Comparison of ENCODE assay signal across 8 mouse cellular contexts in genomic region chr7:128705735-128706134, GRCm38 (mm10). TPM values are rescaled to one million over a fixed set of nuclear protein-coding genes. Genes with fewer than 3 reads are reported as not detected.
DNase-seq lines count a peak whose midpoint lies in the region; ATAC-seq lines count a peak whose summit lies in the region.

No protein-coding gene starts in this region.

- H3K9ac ChIP-seq in hindbrain, embryonic 13.5 days = no peak overlapping the region

- 27% methylated on average over 4 of the region's 4 CpGs for WGBS in hindbrain, embryonic 13.5 days

- peak; percentile 73 for DNase-seq in R1 (ENCODE audit: low read depth, low spot score)
- DNase-seq in cerebellum, adult 9-11 months = peak; percentile 72
- DNase-seq in frontal cortex, adult 2 months (ENCODE audit: extremely low spot score in 1 of 2, low spot score in 1 of 2) = peak; percentile 53 to 86
- peak; percentile 78 to 79 for DNase-seq in layer of hippocampus, postnatal 14 days (ENCODE audit: low spot score in 2 of 2)
- peak; percentile 71 for DNase-seq in lung, postnatal 14 days
- DNase-seq in retina, postnatal 1 day = peak; percentile 78
- DNase-seq in urinary bladder, adult 2 months (ENCODE audit: low spot score) = peak; percentile 46

- no peaks in the 10 kb centered on the region for H3K4me1 ChIP-seq in hindbrain, embryonic 13.5 days (replicated peaks)

- H3K4me3 ChIP-seq in hindbrain, embryonic 13.5 days = no peak overlapping the region

- no peak overlapping the region for H3K27ac ChIP-seq in hindbrain, embryonic 13.5 days

- H3K27me3 ChIP-seq in hindbrain, embryonic 13.5 days = no peaks in the 10 kb centered on the region

- H3K36me3 ChIP-seq in hindbrain, embryonic 13.5 days = peaks cover 85% of the 10 kb centered on the region

- peak; percentile 76 for ATAC-seq in hindbrain, embryonic 13.5 days (ENCODE audit: low FRiP score)

- no peak overlapping the region for H3K4me2 ChIP-seq in hindbrain, embryonic 13.5 days

- H3K9me3 ChIP-seq in hindbrain, embryonic 13.5 days = no peaks in the 10 kb centered on the region

RNA-seq across cellular contexts. Expression of gene Mcmbp, which starts 34.6 kb away (rescaled TPM):
- 17.5 and 19.0 TPM in 2 replicates for polyA plus RNA-seq in frontal cortex, adult 2 months (2012; rRNA removed)
- 53.8 and 57.1 TPM in 2 replicates for polyA plus RNA-seq in hindbrain, embryonic 13.5 days (2015; fragmentation: Nextera tagmentation; extraction: Ambion mirVana)
- total RNA-seq in layer of hippocampus, postnatal 14 days (2021) = 10 to 100 TPM; 24.0 to 29.1 TPM
- polyA plus RNA-seq in urinary bladder, adult 2 months (2012; rRNA removed) = 22.0 and 26.0 TPM in 2 replicates

RNA-seq across cellular contexts. Expression of gene Sec23ip, which starts 39.0 kb away (rescaled TPM):
- polyA plus RNA-seq in frontal cortex, adult 2 months (2012; rRNA removed) = 18.2 and 19.0 TPM in 2 replicates
- polyA plus RNA-seq in hindbrain, embryonic 13.5 days (2015; fragmentation: Nextera tagmentation; extraction: Ambion mirVana) = 42.5 and 44.0 TPM in 2 replicates
- total RNA-seq in layer of hippocampus, postnatal 14 days (2021) = 10 to 100 TPM; 47.2 to 49.3 TPM
- polyA plus RNA-seq in urinary bladder, adult 2 months (2012; rRNA removed) = 17.8 and 19.7 TPM in 2 replicates
